ENCODE assay signal across 19 mouse cellular contexts in the genomic region with DNA sequence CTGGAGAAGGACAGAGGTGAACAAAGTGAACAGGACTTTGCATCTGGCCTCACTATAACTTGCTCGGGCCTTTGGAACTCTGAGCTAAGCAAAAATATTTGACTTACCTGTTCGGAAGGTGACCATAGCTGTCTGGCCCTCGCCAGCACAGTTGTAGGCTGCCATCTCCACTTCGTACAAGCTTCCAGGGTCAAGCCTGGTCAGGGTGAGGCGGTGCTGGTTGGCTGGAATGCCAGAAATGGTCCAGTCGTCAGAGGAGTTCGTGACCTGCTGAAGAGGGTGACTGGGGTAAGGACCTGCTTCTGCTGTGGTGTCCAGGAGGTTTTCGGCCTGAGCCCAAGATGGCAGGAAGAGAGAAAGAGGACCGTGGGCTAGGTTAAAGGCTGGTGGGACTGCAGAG.
A peak's percentile ranks its signal among the peaks of the same experiment; 100 is the strongest.
DNase-seq lines count a peak whose midpoint lies in the region; ATAC-seq and TF ChIP-seq lines count a peak whose summit lies in the region.
"Had no signal": no experiment of that assay in that cellular context is flagged by ENCODE, and none has a peak within 500 bp of the region (broad histone marks: within the 10 kb centered on the region; RNA-seq: fewer than 3 reads in every experiment).

No protein-coding gene starts in this region.

- no peak overlapping the region for H3K4me3 ChIP-seq in forebrain, embryonic 10.5 days
- no peak overlapping the region for H3K4me3 ChIP-seq in forebrain, postnatal 0 days (ENCODE audit: low read depth, low read length)
- no peak overlapping the region for H3K4me3 ChIP-seq in layer of hippocampus, adult 2 months
- no peak overlapping the region for H3K4me3 ChIP-seq in forebrain, embryonic 15.5 days
- H3K4me3 ChIP-seq in midbrain, embryonic 15.5 days: no peak overlapping the region
- H3K4me3 ChIP-seq: embryonic facial prominence, embryonic 12.5 days; heart, embryonic 15.5 days; hindbrain, embryonic 15.5 days; limb, embryonic 12.5 days; liver, embryonic 15.5 days had no signal

- peaks cover 100% of the 10 kb centered on the region for H3K36me3 ChIP-seq in forebrain, embryonic 10.5 days (replicated peaks)
- H3K36me3 ChIP-seq in forebrain, postnatal 0 days (ENCODE audit: insufficient read depth): no peaks in the 10 kb centered on the region; the same call in 1 of the 2 replicates
- peaks cover 38% of the 10 kb centered on the region for H3K36me3 ChIP-seq in forebrain, embryonic 15.5 days
- 0 out of 2 replicates have a peak, but pooled peaks cover 2% of the 10 kb centered on the region for H3K36me3 ChIP-seq in midbrain, embryonic 15.5 days (replicated peaks)
- H3K36me3 ChIP-seq: liver, embryonic 15.5 days had no signal

- H3K27ac ChIP-seq in forebrain, embryonic 10.5 days: peak overlapping the region; percentile 71; the same call in 1 of the 2 replicates
- no peak overlapping the region for H3K27ac ChIP-seq in forebrain, postnatal 0 days (ENCODE audit: low read depth, low read length)
- H3K27ac ChIP-seq in layer of hippocampus, adult 2 months: peak overlapping the region; percentile 75
- H3K27ac ChIP-seq in forebrain, embryonic 15.5 days (replicated peaks): peak overlapping the region; percentile 76; the same call in 1 of the 2 replicates
- peak overlapping the region; percentile 35; the same call in 1 of the 2 replicates for H3K27ac ChIP-seq in midbrain, embryonic 15.5 days
- H3K27ac ChIP-seq: embryonic facial prominence, embryonic 12.5 days; liver, embryonic 15.5 days had no signal

- no peak for DNase-seq in forebrain, embryonic 10.5 days (ENCODE audit: extremely low spot score, low spot score)
- no peak for DNase-seq in forebrain, postnatal 0 days
- no peak for DNase-seq in layer of hippocampus, adult 2 months (ENCODE audit: low spot score in 2 of 2)
- DNase-seq in layer of hippocampus, adult 9-11 months: no peak
- no peak for DNase-seq in embryo, embryonic 9.5 days (ENCODE audit: extremely low spot score)
- DNase-seq: adrenal gland, postnatal 25 days; kidney, adult 18-20 months; kidney, postnatal 10 days; lung, postnatal 10 days; thymus, adult 18-20 months had no signal

- H3K9me3 ChIP-seq in forebrain, embryonic 10.5 days: no peaks in the 10 kb centered on the region
- no peaks in the 10 kb centered on the region for H3K9me3 ChIP-seq in forebrain, postnatal 0 days (ENCODE audit: low read length)
- H3K9me3 ChIP-seq in forebrain, embryonic 15.5 days: no peaks in the 10 kb centered on the region
- no peaks in the 10 kb centered on the region for H3K9me3 ChIP-seq in midbrain, embryonic 15.5 days
- H3K9me3 ChIP-seq: embryonic facial prominence, embryonic 12.5 days; heart, embryonic 15.5 days; hindbrain, embryonic 15.5 days; limb, embryonic 12.5 days; liver, embryonic 15.5 days had no signal

- no peak overlapping the region for H3K9ac ChIP-seq in forebrain, postnatal 0 days
- H3K9ac ChIP-seq in forebrain, embryonic 15.5 days (replicated peaks): no peak overlapping the region
- no peak overlapping the region for H3K9ac ChIP-seq in midbrain, embryonic 15.5 days
- H3K9ac ChIP-seq: embryonic facial prominence, embryonic 12.5 days; heart, embryonic 15.5 days; hindbrain, embryonic 15.5 days; limb, embryonic 12.5 days; liver, embryonic 15.5 days had no signal

- no peak overlapping the region for H3K4me2 ChIP-seq in forebrain, postnatal 0 days (ENCODE audit: low read depth)
- H3K4me2 ChIP-seq in forebrain, embryonic 15.5 days (replicated peaks): no peak overlapping the region
- H3K4me2 ChIP-seq in midbrain, embryonic 15.5 days: no peak overlapping the region
- H3K4me2 ChIP-seq: embryonic facial prominence, embryonic 12.5 days; heart, embryonic 15.5 days; hindbrain, embryonic 15.5 days; limb, embryonic 12.5 days; liver, embryonic 15.5 days had no signal

- no peak for ATAC-seq in forebrain, postnatal 0 days
- no peak for ATAC-seq in forebrain, embryonic 15.5 days (replicated peaks)
- ATAC-seq in midbrain, embryonic 15.5 days (replicated peaks): no peak
- ATAC-seq: activated CD4-positive, CD25-positive, alpha-beta regulatory T cell, adult 4 months; Patski had no signal

- WGBS in forebrain, embryonic 10.5 days: 91% methylated on average over 9 of the region's 9 CpGs
- WGBS in forebrain, postnatal 0 days: 88% methylated on average over 9 of the region's 9 CpGs
- WGBS in forebrain, embryonic 15.5 days: 92% methylated on average over 9 of the region's 9 CpGs
- WGBS in midbrain, embryonic 15.5 days: 93% methylated on average over 9 of the region's 9 CpGs

- no peak for TF ChIP-seq CTCF in forebrain, postnatal 0 days (IDR thresholded peaks at IDR 0.05; ENCODE audit: low read depth)
- no peak for TF ChIP-seq CTCF in layer of hippocampus, adult 2 months (conservative IDR thresholded peaks at IDR 0.05)

- no peaks in the 10 kb centered on the region for H3K27me3 ChIP-seq in forebrain, embryonic 10.5 days (ENCODE audit: poor library complexity, severe bottlenecking)
- no peaks in the 10 kb centered on the region for H3K27me3 ChIP-seq in forebrain, postnatal 0 days (ENCODE audit: insufficient read depth, low read length)
- no peaks in the 10 kb centered on the region for H3K27me3 ChIP-seq in forebrain, embryonic 15.5 days
- no peaks in the 10 kb centered on the region for H3K27me3 ChIP-seq in midbrain, embryonic 15.5 days (replicated peaks)
- H3K27me3 ChIP-seq: embryonic facial prominence, embryonic 12.5 days; heart, embryonic 15.5 days; hindbrain, embryonic 15.5 days; limb, embryonic 12.5 days; liver, embryonic 15.5 days; Patski had no signal

- peaks cover 38% of the 10 kb centered on the region for H3K4me1 ChIP-seq in forebrain, embryonic 10.5 days
- H3K4me1 ChIP-seq in forebrain, postnatal 0 days (ENCODE audit: insufficient read depth): no peaks in the 10 kb centered on the region
- H3K4me1 ChIP-seq in forebrain, embryonic 15.5 days: peaks cover 34% of the 10 kb centered on the region
- H3K4me1 ChIP-seq in midbrain, embryonic 15.5 days: peaks cover 12% of the 10 kb centered on the region
- H3K4me1 ChIP-seq: liver, embryonic 15.5 days had no signal
